Mouse (Mus musculus) kidney, adult 2 months (tissue): ENCODE data around the gene BC005537.

Experiments used
- CTCF ChIP-seq: fragments of 200-500 bp; conservative IDR thresholded peaks from 2 replicates; pipeline ENCODE4 v1.5.1; 2011; ENCODE audit warnings: low read depth, mild to moderate bottlenecking, control low read depth, low read length, moderate library complexity, mixed read lengths; ENCODE audit not compliant: insufficient read depth, insufficient read length
- POLR2A ChIP-seq: fragments of 200-500 bp; IDR thresholded peaks from one replicate; pipeline ENCODE4 v1.6.1; 2011; ENCODE audit warnings: low read depth, low read length, control low read depth

- TF ChIP-seq POLR2A (no peak), CTCF (no peak)
Measured at GRCm38 (mm10) chr13:24841702-24842101, 40.2 kb downstream of the BC005537 start.
